Mouse (Mus musculus) fat pad, adult 2 months (tissue): ENCODE measurements around the gene Suz12.
"Not testable (repeated sequence)": the region's sequence is repeated elsewhere in the genome, so short reads cannot be mapped to it uniquely, and the experiment has no call there.

Experiments
- DNase-seq: peaks from one replicate; pipeline ENCODE4 v3.0.0-alpha.2; 2011; ENCODE audit warnings: low read depth, low spot score; ENCODE audit errors: extremely low read depth

Gene Suz12

DNA sequence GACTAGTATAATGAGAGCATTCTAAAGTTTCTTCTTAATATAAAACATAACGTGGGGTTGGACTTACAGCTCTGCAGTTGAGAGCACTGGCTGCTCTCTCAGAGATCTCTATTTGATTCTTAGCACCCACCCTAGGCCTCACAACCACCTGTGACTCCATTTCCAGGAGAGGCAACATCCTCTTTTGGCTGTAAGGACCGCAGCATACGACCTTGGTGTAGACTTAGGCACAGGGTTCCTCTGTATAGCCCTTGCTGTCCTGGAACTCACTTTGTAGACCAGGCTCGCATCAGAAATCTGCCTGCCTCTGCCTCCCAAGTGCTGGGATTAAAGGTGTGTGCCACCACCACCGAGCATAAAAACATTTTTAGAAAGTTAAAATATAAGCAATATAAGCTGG lies 1.3 kb upstream of the Suz12 start:
- no peak for DNase-seq

DNA sequence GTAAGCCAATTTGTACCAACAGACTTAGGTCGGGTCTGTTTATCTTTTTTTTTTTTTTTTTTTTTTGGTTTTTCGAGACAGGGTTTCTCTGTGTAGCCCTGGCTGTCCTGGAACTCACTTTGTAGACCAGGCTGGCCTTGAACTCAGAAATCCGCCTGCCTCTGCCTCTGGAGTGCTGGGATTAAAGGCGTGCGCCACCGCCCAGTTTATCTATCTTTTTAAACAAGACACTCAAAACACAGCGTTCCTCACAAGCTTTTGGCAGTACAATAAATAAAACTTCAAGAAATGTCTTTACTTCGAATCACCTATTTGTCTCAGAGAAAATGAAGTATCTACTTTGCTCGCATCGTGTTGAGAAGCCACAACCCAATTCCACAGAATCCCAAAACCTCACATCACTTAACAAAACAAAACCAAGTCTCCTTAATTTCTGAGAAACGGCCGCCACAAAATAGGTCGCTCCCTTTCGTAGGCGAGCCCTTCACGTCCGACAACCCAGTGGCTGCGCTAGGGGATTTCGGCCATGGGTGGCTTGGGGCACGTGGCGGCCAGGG lies 793 bp upstream of the Suz12 start:
- no peak for DNase-seq

DNA sequence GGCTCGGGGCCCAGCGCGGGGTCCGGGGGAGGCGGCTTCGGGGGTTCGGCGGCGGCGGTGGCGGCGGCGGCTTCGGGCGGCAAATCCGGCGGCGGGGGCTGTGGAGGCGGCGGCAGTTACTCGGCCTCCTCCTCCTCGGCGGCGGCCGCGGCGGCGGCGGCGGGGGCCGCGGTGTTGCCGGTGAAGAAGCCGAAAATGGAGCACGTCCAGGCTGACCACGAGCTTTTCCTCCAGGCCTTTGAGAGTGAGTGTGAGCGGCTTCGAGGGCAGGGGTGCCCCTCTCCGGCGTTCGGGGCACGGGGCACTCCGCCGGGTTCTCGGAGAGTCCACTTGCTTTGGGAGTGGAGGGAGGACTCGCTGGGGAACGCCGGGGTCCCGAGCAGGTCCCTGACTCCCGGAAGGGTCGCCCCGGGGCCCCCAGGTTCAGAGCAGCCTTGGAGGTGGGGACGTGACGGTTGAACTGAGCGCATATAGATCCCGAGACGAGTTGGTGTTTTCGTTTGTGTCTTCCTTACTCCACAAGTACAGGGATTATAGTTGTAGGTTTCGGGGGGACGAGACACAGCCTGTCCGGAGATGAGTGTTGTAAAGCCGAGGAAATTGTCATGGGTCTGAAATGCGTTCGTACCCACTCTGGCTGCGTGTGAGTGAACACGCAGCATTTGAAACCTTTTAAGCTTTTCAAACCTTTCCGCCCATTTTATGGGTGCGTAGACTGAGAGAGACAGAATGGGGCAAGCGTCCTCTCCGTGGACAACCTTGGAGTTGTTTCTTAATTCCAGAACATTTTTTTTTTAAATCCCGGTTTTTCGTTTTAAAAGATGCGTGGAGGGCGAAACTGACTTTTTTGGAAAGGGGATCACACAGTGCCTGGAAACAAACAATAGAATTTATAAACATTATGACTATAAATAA lies 707 bp downstream of the Suz12 start:
- DNase-seq: no peak

DNA sequence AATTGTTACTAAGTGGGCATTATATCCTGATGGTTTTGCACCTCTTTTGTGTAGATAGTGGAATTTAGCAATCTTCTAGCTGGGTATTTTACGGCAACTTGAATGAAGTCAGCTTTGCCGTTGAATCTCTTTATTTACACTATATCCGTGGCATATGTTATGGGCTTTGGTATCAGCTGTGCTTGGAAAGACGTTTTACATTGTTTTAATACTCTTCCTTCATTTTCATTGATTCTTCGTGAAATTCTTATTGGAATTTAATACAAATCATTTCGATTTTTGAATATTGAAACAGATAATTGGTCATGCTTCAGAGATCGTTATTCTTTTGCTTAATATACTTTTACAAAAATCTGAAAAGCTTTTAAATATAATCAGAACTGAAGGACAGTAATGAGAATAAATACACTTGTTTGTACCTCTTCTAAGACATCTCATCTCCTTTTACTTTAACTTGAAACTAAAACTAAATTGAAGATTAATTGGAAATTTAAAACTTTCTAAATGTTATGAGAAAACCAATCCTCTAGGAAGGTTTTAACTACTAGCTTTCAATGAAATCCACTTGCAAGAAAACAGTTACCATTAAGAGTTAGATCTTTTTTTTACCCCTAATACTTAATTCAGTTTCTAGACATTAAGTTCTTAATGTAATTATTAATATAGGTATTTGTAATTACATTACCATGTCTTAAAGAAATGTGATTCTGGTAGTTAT lies 1.5 kb downstream of the Suz12 start:
- no peak for DNase-seq

DNA sequence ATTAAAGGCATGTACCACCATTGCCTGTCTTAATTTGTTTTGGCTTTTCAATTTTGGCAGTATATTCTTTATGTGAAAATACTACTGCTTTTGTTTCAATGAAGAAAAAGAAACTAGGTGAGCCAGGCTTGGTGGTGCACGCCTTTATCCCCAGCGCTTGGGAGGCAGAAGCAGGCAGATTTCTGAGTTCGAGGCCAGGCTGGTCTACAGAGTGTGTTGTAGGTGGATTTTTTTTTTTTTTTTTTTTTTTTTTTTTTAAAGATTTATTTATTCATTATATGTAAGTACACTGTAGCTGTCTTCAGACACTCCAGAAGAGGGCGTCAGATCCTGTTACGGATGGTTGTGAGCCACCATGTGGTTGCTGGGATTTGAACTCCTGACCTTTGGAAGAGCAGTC lies 23.6 kb downstream of the Suz12 start:
- DNase-seq: not testable (repeated sequence)

DNA sequence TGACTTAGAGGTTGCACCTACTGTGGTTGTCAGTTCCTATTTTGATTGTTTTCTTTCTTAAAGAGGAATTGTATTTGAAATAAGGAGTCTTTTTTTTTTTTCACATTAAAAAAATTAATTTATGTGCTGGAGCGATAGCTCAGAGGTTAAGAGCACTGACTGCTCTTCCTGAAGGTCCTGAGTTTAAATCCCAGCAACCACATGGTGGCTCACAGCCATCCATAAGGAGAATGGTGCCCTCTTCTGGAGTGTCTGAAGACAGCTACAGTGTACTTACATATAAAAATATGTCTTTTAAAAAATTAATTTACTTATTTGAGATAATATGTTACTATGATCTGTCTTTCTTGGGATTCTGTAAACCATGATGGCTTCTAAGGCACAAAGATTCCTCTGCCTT lies 26.9 kb downstream of the Suz12 start:
- no peak for DNase-seq

DNA sequence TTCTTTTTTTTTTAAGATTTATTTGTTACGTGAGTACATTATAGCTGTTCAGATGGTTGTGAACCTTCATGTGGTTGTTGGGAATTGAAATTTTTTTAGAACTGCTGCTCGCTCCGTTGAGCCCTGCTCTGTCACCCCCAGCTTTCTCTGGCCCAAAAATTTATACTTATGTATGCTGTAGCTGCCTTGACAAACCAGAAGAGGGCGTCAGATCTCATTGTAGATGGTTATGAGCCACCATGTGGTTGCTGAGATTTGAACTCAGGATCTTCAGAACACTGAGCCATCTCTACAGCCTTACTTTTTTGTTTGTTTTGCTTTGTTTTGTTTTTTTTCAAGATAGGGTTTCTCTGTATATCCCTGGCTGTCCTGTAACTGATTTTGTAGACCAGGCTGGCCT lies 28.4 kb downstream of the Suz12 start:
- no peak for DNase-seq

DNA sequence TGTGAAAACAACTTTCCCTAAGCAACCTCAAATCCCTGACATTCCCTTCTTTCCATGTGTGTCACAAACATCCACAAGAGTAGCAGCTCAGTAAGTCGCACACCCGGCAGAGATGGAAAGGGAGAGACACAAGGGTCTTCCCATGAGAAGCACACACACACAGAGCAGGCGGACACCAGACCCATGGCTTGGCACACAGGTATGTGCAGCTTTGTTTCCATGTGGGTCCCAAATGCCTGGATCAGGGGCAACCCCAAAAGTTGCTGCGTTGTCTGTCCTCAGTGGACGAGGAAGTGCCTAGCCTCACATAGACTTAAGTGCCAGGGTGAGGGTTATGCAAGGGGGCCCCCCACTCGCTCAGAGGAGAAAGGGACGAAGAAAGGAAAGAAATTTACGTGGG lies 44.6 kb downstream of the Suz12 start:
- DNase-seq: no peak

DNA sequence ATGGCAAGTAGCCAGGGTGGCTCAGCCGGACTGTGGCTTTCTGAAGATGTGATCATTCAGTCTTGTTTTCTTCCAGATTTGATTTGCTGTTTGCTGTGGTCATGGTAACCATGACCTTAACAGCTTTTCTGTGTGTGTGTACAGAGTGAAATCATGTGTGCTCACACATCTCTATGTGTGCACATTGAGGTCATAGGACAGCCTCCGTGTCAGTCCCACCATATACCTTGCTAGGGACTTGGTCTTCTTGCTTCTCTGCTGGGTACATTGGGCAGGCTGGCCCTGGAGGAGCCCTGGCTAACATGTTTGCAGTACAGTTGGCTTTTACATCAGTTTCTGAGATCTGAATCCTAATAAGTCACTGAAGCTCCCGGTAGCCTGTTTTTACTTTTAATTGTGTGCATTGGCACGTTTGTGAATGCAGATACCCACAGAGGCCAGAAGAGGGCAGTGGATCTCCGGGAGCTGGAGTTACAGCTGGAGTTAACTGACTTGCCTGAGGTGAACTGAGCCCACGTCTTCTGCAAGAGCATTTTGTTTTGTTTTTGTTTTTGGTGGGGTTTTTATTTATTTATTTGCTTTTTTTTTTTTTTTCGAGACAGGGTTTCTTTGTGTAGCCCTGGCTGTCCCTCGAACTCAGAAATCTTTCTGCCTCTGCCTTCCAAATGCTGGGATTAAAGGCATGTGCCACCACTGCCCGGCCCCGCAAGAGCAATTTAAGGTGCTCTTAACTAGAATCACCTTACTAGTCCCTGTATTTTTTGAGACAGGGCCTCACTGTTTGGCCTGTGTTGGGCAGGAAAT lies 49.9 kb downstream of the Suz12 start:
- DNase-seq: no peak

DNA sequence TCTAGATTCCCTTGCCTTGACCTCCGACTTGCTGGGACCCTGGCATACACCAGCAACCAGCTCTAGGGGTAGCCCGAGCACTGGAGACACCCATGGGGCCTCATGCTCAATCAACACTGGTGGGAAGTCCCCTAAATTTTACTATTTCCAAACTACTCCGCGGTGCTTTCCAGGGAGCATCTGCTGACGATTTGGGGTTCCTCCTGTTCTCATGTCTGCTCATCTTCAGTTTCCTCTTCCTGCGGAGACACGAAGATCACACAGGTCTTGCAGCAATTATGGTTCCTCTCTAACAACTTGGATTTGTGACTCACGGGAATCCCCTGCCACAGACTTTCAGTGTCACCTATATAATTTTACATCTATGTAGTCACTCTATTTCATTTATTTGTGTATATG lies 50.5 kb downstream of the Suz12 start:
- DNase-seq: no peak

DNA sequence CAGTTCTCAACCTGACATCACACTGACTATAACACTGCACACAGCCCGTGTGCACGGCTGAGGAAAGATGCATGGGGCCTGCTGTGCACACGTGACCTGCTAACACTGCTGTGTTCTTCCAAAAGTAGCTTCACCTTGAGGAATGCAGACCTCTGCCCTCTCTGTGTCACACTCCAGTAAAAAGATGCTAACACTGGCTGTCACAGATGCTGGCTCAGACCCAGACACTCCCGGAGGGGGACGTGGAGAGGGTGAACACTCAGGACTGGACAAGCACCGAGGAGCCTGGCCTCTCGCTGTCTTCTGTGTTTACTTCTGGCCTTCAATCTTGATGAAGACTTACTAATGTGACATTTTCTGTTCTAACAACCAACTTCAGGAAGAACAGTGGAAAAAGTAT lies 54.0 kb downstream of the Suz12 start:
- no peak for DNase-seq

DNA sequence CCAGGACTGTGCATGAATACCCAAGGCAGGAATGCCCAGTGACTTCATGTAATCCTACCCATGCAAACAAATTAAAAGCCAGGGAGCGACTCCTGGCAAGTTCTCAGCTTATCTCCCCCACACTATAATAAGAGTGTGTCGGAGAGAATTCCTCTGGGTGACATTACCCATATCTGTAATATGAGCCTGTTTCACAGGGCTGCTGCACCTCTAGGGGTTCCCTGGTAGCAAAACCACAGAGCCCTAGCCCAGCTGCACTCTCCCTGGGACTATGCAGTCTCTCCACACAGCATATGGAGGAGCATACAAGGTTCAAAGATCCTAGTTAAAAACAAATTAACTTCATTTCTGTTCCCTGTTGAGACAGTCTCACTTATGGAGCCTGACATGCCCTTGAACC lies 57.2 kb downstream of the Suz12 start:
- no peak for DNase-seq

DNA sequence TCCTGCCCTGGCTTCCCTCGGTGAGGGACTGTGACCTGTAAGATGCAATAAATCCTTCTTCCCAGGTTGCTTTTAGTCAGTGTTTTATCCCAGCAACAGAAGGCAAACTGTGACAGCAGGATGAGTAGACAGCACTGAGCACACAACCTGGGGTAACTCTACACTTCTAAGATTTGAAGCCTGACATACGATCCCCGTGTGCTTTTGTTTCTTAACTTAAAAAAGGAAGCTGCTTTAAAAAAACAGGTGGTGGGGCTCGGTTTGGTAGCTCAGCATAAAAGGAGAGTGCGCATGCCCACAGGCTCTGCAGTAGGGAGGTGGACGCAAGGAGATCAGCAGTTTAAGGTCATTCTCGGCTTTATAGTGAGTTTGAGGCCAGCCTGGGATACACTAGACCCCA lies 59.5 kb downstream of the Suz12 start:
- DNase-seq: no peak

DNA sequence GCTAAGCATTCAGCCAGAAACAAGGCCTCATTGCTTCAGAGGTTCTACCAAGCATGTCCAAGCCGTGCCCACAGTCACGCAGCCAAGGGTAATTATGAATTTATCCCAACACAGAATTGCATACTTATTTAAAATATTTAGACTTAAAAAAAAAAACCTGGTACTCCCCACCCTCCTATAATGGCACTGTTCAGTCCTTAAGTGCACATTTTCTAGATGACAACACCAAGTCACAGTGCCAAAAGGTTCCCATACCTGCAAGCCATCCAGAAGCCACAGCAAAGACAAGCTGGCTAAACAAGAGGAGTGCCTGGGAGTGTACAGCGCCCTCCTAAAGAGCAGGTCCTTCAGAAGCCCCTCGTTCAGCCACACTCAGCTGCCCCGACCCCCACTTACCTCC lies 60.3 kb downstream of the Suz12 start:
- DNase-seq: no peak

DNA sequence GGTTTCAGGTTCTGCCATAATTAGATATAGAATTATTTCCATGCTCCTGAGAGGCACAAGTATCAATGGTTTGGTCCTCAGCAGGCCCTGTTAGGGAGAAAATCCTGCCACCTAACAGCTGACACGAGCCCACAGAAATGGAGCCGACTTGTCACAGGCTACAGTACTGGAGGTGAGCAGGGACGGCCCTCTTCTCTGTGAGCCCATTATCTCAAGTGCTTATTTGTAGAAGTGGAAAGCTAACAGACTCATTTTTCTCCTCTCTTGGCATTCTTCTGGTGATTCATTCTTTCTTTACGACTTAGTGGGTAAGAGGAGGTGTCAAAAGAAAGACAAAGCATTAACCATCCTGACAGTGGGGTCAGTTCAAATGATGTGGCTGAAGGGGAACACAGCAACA lies 61.8 kb downstream of the Suz12 start:
- DNase-seq: no peak

DNA sequence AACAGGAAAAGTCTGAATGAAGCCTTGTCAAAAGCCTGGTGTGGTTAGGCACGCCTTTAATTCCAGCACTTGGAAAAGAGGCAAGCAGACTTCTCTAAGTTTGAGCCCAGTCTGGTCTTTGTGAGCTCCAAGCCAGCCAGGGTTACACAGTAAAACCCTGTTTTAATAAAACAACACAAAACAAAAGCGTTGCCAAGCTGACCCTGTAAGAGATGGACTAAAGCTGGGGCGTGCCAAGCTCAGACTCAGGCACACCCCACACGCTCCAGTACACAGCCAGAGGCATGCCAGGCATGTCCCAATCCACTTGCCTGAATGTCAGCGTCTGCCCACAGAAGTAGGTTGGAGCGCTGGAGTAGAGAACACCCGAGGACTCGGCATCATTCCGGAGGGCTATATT lies 63.2 kb downstream of the Suz12 start:
- DNase-seq: no peak

DNA sequence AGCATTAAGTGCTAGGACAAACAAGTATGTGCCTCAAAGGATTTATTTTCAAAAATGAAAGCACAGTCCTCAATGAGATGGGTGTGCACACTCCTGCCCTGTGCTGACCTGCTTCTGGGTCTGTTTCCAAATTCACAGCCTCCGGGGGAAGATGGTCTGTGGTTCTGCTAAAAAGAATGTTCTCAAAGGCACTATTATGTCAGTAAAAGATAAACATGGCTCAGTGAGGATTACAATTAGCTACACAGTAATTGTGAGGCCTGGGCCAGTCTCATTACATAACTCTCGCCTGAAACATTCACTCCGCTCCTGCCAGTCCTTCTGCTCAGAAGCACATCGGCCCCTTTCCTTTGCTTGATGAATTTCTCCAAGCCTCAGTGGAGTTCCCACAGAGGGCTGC lies 69.3 kb downstream of the Suz12 start:
- DNase-seq: peak; percentile 57

DNA sequence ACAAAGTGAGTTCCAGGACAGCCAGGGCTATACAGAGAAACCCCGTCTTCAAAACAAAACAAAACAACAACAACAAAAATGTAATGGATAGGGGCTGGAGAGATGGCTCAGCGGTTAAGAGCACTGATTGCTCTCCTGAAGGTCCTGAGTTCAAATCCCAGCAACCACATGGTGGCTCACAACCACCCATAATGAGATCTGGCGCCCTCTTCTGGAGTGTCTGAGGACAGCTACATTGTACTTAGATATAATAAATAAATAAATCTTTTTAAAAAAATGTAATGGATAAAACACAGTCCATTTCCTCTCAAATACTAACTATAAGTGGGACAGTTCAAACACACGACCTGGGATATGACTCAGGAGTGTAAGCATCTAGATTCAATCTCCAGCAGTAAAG lies 73.5 kb downstream of the Suz12 start:
- DNase-seq: not testable (repeated sequence)

DNA sequence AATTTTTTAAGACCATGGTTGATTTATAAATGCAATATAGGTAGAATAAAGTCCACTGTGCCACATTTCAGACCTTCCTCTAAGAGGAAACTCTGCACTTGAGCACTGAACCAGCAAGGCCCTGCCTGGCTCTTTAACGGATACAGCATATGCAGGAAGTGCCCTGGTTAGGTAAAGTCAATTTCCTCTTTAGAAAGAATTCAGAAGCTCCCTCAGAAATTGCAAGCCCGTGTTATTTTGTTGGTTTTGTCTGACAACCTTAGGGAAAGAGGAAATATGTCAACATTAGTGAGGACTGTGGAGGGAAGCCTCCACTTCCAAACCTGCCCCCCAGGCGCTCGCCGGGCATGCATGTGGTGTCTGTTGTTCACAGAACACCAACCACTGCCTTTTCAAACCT lies 74.7 kb downstream of the Suz12 start:
- no peak for DNase-seq

DNA sequence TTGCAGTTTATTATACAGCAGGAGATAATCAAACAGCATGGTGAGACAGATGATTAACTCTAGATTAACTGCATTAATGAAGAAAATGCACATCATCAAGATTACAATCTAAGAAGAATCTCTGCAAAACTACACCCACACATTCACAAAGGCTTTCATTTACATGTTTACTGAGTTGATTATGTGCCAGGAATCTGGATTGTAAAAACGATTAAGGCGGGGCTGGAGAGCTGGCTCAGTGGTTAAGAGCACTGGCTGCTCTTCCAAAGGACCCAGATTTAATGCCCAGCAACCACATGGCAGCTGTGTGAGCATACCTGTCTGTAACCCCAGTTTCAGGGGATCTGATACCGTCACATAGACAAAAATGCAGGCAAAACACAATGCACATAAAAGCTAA lies 76.9 kb downstream of the Suz12 start:
- no peak for DNase-seq

DNA sequence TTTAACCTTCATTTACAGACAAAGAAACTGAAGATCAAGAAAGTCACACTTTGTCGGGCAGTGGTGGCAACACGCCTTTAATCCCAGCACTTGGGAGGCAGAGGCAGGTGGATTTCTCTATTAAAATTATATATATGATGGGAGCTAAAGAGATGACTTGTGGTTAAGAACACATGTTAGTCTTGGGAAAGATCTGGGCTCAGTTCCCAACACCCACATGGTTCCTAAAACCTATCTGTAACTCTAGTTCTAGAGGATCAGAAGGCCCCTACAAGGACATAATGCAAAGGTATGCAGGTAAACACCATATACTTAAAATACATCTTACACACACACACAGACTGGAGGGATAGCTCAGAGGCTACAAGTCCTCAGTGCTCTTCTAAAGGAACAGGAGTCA lies 78.1 kb downstream of the Suz12 start:
- no peak for DNase-seq
